Mouse (Mus musculus) duodenum, adult 2 months (tissue): ENCODE data around the gene Tnfrsf18. TPM values are rescaled to one million over a fixed set of nuclear protein-coding genes. Genes with fewer than 3 reads are reported as not detected.

Experiments
- polyA plus RNA-seq: library from polyadenylated mRNA; depleted of rRNA; stranded (reverse); fragments of >200 nt; gene quantifications from 2 replicates; pipeline ENCODE4 v1.2.3, GENCODE M21; 2012; ENCODE audit warnings: low replicate concordance; rRNA removed

The Tnfrsf18 gene
- 2.5 and 3.5 TPM in 2 replicates for polyA plus RNA-seq

DNA sequence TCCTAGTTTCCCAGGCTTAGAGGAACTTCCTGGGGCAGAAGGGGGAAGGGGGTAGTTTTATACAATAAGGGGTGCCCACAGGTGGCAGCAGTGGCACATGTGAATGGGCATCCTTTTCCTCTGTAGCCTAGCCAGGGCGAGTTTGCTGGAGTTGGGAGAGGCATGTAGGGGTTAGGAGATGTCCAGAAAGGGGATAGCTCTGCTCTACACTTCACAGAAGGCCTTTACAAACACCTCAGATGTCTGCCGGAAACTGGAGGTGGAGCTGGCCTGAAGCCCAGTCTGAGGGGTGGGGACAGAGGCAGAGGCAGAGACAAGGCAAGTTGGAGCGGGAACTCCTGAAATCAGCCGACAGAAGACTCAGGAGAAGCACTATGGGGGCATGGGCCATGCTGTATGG, at the start of gene Tnfrsf18:
Gene Tnfrsf18 (plus strand): TSS at position 152 of the 400 bp plus-strand sequence.

DNA sequence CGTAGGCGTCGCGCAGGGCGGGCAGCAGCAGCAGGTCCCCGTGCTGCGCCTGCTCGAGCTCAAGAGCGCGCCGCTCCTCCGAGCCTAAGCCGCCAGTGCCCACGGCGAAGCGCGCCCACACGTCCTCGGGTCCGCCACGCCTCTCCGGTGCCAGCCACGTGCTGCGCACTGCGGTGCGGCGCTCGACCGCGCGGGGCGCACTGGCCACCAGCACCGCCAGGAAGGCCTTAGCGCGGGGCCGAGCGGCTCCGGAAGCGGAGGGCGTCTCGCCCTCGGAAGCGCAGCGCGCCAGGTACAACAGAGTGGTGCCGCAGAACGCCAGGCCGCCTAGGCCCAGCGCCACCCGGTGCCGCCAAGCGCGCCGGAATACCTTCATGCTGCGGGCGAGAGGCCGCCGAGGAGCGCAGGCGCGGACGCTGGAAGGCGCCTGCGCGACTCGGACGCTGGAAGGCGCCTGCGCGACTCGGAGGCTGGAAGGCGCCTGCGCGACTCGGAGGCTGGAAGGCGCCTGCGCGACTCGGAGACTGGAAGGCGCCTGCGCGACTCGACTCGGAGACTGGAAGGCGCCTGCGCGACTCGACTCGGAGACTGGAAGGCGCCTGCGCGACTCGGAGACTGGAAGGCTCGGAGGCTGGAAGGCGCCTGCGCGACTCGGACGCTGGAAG, 33.6 kb upstream of the Tnfrsf18 start, which contains the start of the genes B3galt6 and Sdf4:
Gene B3galt6 (minus strand): TSS at position 409 of the 665 bp plus-strand sequence.
Gene Sdf4 (plus strand): TSS at position 632 of the 665 bp plus-strand sequence.

GRCm38 (mm10) chr4:156013637-156014036, 12.3 kb upstream of the Tnfrsf18 start, which contains the start of gene Tnfrsf4:
Gene Tnfrsf4, plus strand, starts transcription at chr4:156013843.

DNA sequence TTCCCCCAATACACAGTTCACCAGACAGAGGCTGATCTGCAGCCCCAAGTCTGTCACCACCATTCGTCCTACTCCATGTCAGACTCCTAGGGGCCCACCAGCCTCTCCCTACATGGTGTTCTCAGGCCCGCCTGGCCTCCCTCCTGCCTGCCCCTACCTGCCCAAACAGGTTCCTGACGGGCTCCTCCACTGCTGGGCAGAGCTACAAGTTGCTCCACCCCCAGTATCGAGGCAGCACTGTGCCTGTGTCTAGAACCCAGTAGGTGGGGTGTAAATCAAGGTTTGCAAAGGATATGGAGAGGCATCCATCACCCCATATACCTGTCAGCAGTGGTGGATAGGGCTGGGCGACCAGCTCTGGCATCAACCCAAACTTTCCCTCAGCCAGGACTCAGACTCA, 33.3 kb downstream of the Tnfrsf18 start, which contains the start of gene Ttll10:
Gene Ttll10 (minus strand): TSS at position 154 of the 400 bp plus-strand sequence.

Other genes with a start within 250 kb of the Tnfrsf18 start
- 3.1 and 6.1 TPM in 2 replicates for gene Tmem88b, start 240.3 kb upstream of the Tnfrsf18 start, polyA plus RNA-seq
- not detected in 2 replicates for gene Ankrd65, start 235.7 kb upstream of the Tnfrsf18 start, polyA plus RNA-seq
- gene Mrpl20, start 223.3 kb upstream of the Tnfrsf18 start, polyA plus RNA-seq = 32.6 and 49.9 TPM in 2 replicates
- gene Ccnl2, start 213.7 kb upstream of the Tnfrsf18 start, polyA plus RNA-seq = 23.8 and 25.3 TPM in 2 replicates
- gene Aurkaip1, start 194.9 kb upstream of the Tnfrsf18 start, polyA plus RNA-seq = 159 and 208 TPM in 2 replicates
- gene Mxra8, start 186.5 kb upstream of the Tnfrsf18 start, polyA plus RNA-seq = 69.2 and 97.5 TPM in 2 replicates
- 142 and 173 TPM in 2 replicates for gene Dvl1, start 178.8 kb upstream of the Tnfrsf18 start, polyA plus RNA-seq
- 1.1 and 1.2 TPM in 2 replicates for gene Tas1r3, start 162.8 kb upstream of the Tnfrsf18 start, polyA plus RNA-seq
- gene Cptp, start 156.7 kb upstream of the Tnfrsf18 start, polyA plus RNA-seq = 56.0 and 86.9 TPM in 2 replicates
- 14.6 and 19.2 TPM in 2 replicates for gene Ints11, start 156.6 kb upstream of the Tnfrsf18 start, polyA plus RNA-seq
- 30.9 and 65.5 TPM in 2 replicates for gene Pusl1, start 134.4 kb upstream of the Tnfrsf18 start, polyA plus RNA-seq
- gene Acap3, start 134.3 kb upstream of the Tnfrsf18 start, polyA plus RNA-seq = 13.3 and 14.8 TPM in 2 replicates
- 123 and 179 TPM in 2 replicates for gene Ube2j2, start 82.3 kb upstream of the Tnfrsf18 start, polyA plus RNA-seq
- gene C1qtnf12, start 63.8 kb upstream of the Tnfrsf18 start, polyA plus RNA-seq = 121 and 260 TPM in 2 replicates
- gene B3galt6, start 33.5 kb upstream of the Tnfrsf18 start, polyA plus RNA-seq = 5.3 and 6.9 TPM in 2 replicates
- gene Sdf4, start 33.3 kb upstream of the Tnfrsf18 start, polyA plus RNA-seq = 44.0 and 69.6 TPM in 2 replicates
- gene Tnfrsf4, start 12.3 kb upstream of the Tnfrsf18 start, polyA plus RNA-seq = 3.6 and 6.5 TPM in 2 replicates
- gene Ttll10, start 33.2 kb downstream of the Tnfrsf18 start, polyA plus RNA-seq = 5.6 and 8.2 TPM in 2 replicates
- 8.9 and 11.4 TPM in 2 replicates for gene 9430015G10Rik, start 83.8 kb downstream of the Tnfrsf18 start, polyA plus RNA-seq
- gene Rnf223, start 104.3 kb downstream of the Tnfrsf18 start, polyA plus RNA-seq = 0.29 and 0.46 TPM in 2 replicates
- 68.8 and 73.3 TPM in 2 replicates for gene Agrn, start 171.3 kb downstream of the Tnfrsf18 start, polyA plus RNA-seq
- 7.9 and 66.7 TPM in 2 replicates for gene Isg15, start 174.7 kb downstream of the Tnfrsf18 start, polyA plus RNA-seq
- 0.83 and 1.7 TPM in 2 replicates for gene AW011738, start 177.1 kb downstream of the Tnfrsf18 start, polyA plus RNA-seq
- gene Perm1, start 189.7 kb downstream of the Tnfrsf18 start, polyA plus RNA-seq = 0.06 and 0.07 TPM in 2 replicates
- gene Plekhn1, start 208.7 kb downstream of the Tnfrsf18 start, polyA plus RNA-seq = 34.8 and 35.6 TPM in 2 replicates
- gene Noc2l, start 209.8 kb downstream of the Tnfrsf18 start, polyA plus RNA-seq = 32.3 and 40.0 TPM in 2 replicates
- 0.28 and 1.1 TPM in 2 replicates for gene Samd11, start 229.5 kb downstream of the Tnfrsf18 start, polyA plus RNA-seq